Comparison of ENCODE assay signal across 11 mouse cellular contexts in the genomic region with DNA sequence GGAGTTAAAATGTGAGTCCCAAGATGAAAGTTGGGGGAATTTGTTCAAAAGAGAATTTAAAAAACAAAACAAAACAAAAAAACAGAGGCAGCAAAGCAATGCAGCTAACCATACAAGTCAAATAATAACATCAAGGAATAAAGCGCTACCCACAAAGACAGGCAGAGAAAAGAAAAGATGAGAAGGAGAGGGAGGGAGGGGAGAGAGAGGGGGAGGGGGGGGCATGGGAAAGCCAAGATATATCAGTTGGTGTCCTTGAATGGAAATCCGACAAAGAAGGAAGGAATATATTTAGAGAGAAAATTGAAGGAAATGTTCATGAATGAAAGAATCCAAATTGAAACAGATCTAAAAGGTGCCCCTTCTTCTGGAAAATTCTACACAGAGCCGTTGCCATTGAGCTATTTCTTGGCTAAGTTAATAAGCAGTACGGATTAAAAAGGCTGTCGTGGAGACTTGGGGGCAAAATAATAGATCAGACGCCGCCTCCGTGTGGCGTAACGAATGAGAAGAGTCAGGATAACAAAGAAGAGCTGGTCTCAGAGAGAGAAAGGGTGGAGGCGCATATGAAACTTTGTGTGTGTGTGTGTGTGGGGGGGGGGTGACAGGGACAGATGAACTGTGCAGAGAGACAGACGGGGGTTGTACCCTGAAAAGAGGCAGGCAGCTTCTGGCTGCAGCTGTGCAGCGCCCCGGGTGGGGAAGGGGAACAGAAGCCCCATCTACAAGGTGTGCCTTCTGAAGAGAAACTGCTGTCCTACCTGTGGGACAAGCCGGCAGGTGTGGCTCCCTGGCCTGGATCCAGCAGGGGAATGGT.
DNase-seq lines count a peak whose midpoint lies in the region; ATAC-seq lines count a peak whose summit lies in the region.
"Had no signal": no experiment of that assay in that cellular context is flagged by ENCODE, and none has a peak within 500 bp of the region (broad histone marks: within the 10 kb centered on the region; RNA-seq: fewer than 3 reads in every experiment).

No protein-coding gene starts in this region.

- no peaks in the 10 kb centered on the region for H3K9me3 ChIP-seq in hindbrain, embryonic 11.5 days (ENCODE audit: control insufficient read depth, low read length)
- no peaks in the 10 kb centered on the region for H3K9me3 ChIP-seq in midbrain, embryonic 15.5 days
- no peaks in the 10 kb centered on the region for H3K9me3 ChIP-seq in kidney, embryonic 15.5 days (replicated peaks)
- H3K9me3 ChIP-seq: liver, embryonic 13.5 days had no signal

- peak; percentile 87 for ATAC-seq in hindbrain, embryonic 11.5 days (ENCODE audit: low FRiP score)
- peak; percentile 75 for ATAC-seq in midbrain, embryonic 15.5 days (replicated peaks)
- ATAC-seq in kidney, embryonic 15.5 days (replicated peaks; ENCODE audit: low FRiP score) = no peak
- ATAC-seq in inflammation-experienced regulatory T-cells, adult 6 months = no peak

- no peak overlapping the region for H3K9ac ChIP-seq in hindbrain, embryonic 11.5 days (ENCODE audit: low read depth, low read length)
- H3K9ac ChIP-seq in midbrain, embryonic 15.5 days = no peak overlapping the region
- no peak overlapping the region for H3K9ac ChIP-seq in kidney, embryonic 15.5 days
- H3K9ac ChIP-seq: liver, embryonic 13.5 days had no signal

- peaks cover 4% of the 10 kb centered on the region; the same call in 1 of the 2 replicates for H3K4me1 ChIP-seq in hindbrain, embryonic 11.5 days (replicated peaks; ENCODE audit: control insufficient read depth, insufficient read depth, low read length)
- peaks cover 15% of the 10 kb centered on the region for H3K4me1 ChIP-seq in midbrain, embryonic 15.5 days
- H3K4me1 ChIP-seq in kidney, embryonic 15.5 days = peaks cover 3% of the 10 kb centered on the region; the same call in 1 of the 2 replicates
- H3K4me1 ChIP-seq: liver, embryonic 13.5 days had no signal

- H3K27ac ChIP-seq in hindbrain, embryonic 11.5 days (ENCODE audit: low read depth, low read length) = peak overlapping the region; percentile 34; the same call in 1 of the 2 replicates
- peak overlapping the region; percentile 42; the same call in 1 of the 2 replicates for H3K27ac ChIP-seq in midbrain, embryonic 15.5 days
- no peak overlapping the region for H3K27ac ChIP-seq in kidney, embryonic 15.5 days
- H3K27ac ChIP-seq: liver, embryonic 13.5 days had no signal

- DNase-seq in brain, adult 2 months (ENCODE audit: low read depth, low spot score) = peak; percentile 16
- DNase-seq in embryo, embryonic 11 days = peak; percentile 64
- peak; percentile 66 for DNase-seq in hindbrain, embryonic 11.5 days (ENCODE audit: low spot score)
- no peak for DNase-seq in heart, postnatal 25 days (ENCODE audit: low spot score)
- no peak for DNase-seq in cerebellum, adult 9-11 months
- DNase-seq: cerebellum, postnatal 14 days; kidney, postnatal 10 days; liver, embryonic 13.5 days had no signal

- intact Hi-C loops in heart, postnatal 25 days (cut with DNase I) = no loop called here

- no peaks in the 10 kb centered on the region for H3K27me3 ChIP-seq in hindbrain, embryonic 11.5 days (ENCODE audit: control insufficient read depth, insufficient read depth, low read length)
- no peaks in the 10 kb centered on the region for H3K27me3 ChIP-seq in midbrain, embryonic 15.5 days (replicated peaks)
- H3K27me3 ChIP-seq in kidney, embryonic 15.5 days = no peaks in the 10 kb centered on the region
- H3K27me3 ChIP-seq: liver, embryonic 13.5 days had no signal

- WGBS in hindbrain, embryonic 11.5 days = 27% methylated on average over 15 of the region's 15 CpGs
- 13% methylated on average over 15 of the region's 15 CpGs for WGBS in midbrain, embryonic 15.5 days
- 69% methylated on average over 15 of the region's 15 CpGs for WGBS in kidney, embryonic 15.5 days

- H3K36me3 ChIP-seq in hindbrain, embryonic 11.5 days (ENCODE audit: control insufficient read depth, insufficient read depth, low read length) = no peaks in the 10 kb centered on the region
- H3K36me3 ChIP-seq in midbrain, embryonic 15.5 days (replicated peaks) = no peaks in the 10 kb centered on the region
- no peaks in the 10 kb centered on the region for H3K36me3 ChIP-seq in kidney, embryonic 15.5 days
- H3K36me3 ChIP-seq: liver, embryonic 13.5 days had no signal

- no peak overlapping the region for H3K4me2 ChIP-seq in hindbrain, embryonic 11.5 days (replicated peaks; ENCODE audit: low read depth, low read length)
- H3K4me2 ChIP-seq in midbrain, embryonic 15.5 days = peak overlapping the region; percentile 24; the same call in 1 of the 2 replicates
- H3K4me2 ChIP-seq in kidney, embryonic 15.5 days = no peak overlapping the region
- H3K4me2 ChIP-seq: liver, embryonic 13.5 days had no signal

- no peak overlapping the region for H3K4me3 ChIP-seq in hindbrain, embryonic 11.5 days (ENCODE audit: low read depth, low read length)
- H3K4me3 ChIP-seq in midbrain, embryonic 15.5 days = no peak overlapping the region
- H3K4me3 ChIP-seq in kidney, embryonic 15.5 days (replicated peaks) = no peak overlapping the region
- H3K4me3 ChIP-seq: liver, embryonic 13.5 days had no signal

Comparison
In these comparisons a context has a peak if more than half of its experiments do, and no peak if none do; other contexts are left out.
1. DNase-seq: peak in brain, adult 2 months (single experiment), embryo, embryonic 11 days (single experiment) and hindbrain, embryonic 11.5 days (single experiment); none in heart, postnatal 25 days (single experiment) and cerebellum, adult 9-11 months (single experiment).
2. ATAC-seq: peak in hindbrain, embryonic 11.5 days (single experiment) and midbrain, embryonic 15.5 days (single experiment); none in kidney, embryonic 15.5 days (single experiment) and inflammation-experienced regulatory T-cells, adult 6 months (single experiment).